Mouse (Mus musculus) ovary, postnatal 14 days (tissue): ENCODE results near the gene Sema6b.
"Not testable (repeated sequence)": the region's sequence is repeated elsewhere in the genome, so short reads cannot be mapped to it uniquely, and the experiment has no call there.

Experiments
- DNase-seq: peaks from one replicate; pipeline ENCODE4 v3.0.0; 2022; ENCODE audit warnings: low spot score

Sema6b gene

GRCm38 (mm10) chr17:56080781-56081585, 59.2 kb downstream of the Sema6b start:
- no peak for DNase-seq

- no peak for DNase-seq
Measured at GRCm38 (mm10) chr17:56079921-56080320, 60.2 kb downstream of the Sema6b start.

- DNase-seq: peak; percentile 99
Measured at GRCm38 (mm10) chr17:56078880-56079795, 61.0 kb downstream of the Sema6b start, which contains the start of gene Hdgfl2. Hdgfl2 (plus strand) TSS chr17:56079634.

- not testable (repeated sequence) for DNase-seq
Measured at GRCm38 (mm10) chr17:56078361-56078760, 61.8 kb downstream of the Sema6b start.

- no peak for DNase-seq
Measured at GRCm38 (mm10) chr17:56077523-56077922, 62.6 kb downstream of the Sema6b start.

GRCm38 (mm10) chr17:56074827-56075208, 65.3 kb downstream of the Sema6b start, which contains the start of gene Ubxn6:
Ubxn6 (minus strand) TSS chr17:56075028.
- DNase-seq: peak; percentile 97

- peak; percentile 80 for DNase-seq
Measured at GRCm38 (mm10) chr17:56074097-56074826, 65.9 kb downstream of the Sema6b start.
